Mouse (Mus musculus) ES-Bruce4 (cell line): Measurements from ENCODE around the gene Zc3h15.

ENCODE experiments used
- CTCF ChIP-seq: IDR thresholded peaks from one replicate; pipeline ENCODE4 v1.8.1; 2011; ENCODE audit warnings: low read depth, low read length
- EP300 ChIP-seq: IDR thresholded peaks from 2 replicates; pipeline ENCODE4 v1.6.1; 2011; ENCODE audit warnings: low read depth, low read length; ENCODE audit not compliant: insufficient read depth

DNA sequence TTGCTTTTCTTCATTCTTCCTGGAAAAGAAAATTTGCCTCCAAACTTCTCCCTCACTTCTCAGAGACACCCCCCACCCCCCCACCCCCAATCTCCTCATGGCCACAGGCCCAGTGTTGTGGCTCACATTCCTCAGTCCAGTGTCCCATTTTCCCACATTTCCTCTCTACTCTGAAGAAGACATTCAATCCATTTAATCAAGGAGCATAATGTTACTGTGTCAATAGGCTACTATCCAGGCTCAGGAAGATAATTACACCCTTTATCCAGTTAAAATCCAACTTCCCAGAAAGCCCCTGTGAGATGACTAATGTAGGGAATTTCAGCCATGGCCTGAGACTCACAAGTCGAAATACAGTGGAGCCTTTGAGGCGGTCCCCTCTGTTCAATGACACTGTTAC is 46.1 kb downstream of the Zc3h15 start:
- no peak for TF ChIP-seq CTCF
- no peak for TF ChIP-seq EP300
